Mouse (Mus musculus) G1E (cell line): ENCODE results near the gene Glce. TPM values are rescaled to one million over a fixed set of nuclear protein-coding genes. Genes with fewer than 3 reads are reported as not detected.

Source experiments
- ATAC-seq: 2 replicates; pipeline ENCODE4 v1.8.0; 2016; ENCODE audit warnings: mild to moderate bottlenecking; ENCODE audit not compliant: insufficient number of reproducible peaks, poor library complexity, low FRiP score, severe bottlenecking; ENCODE audit errors: extremely low read depth
- DNase-seq: peaks from one replicate; pipeline ENCODE4 v3.0.0; 2012; ENCODE audit warnings: low spot score
- H3K27me3 ChIP-seq: 2 replicates; pipeline ENCODE4 v1.6.1; 2012; ENCODE audit warnings: mild to moderate bottlenecking, low read length, inconsistent platforms; ENCODE audit not compliant: insufficient read depth
- H3K36me3 ChIP-seq: replicated peaks from 2 replicates; pipeline ENCODE3; 2012; ENCODE audit warnings: mild to moderate bottlenecking, inconsistent platforms
- H3K4me1 ChIP-seq: 2 replicates; pipeline ENCODE4 v1.6.1; 2012; ENCODE audit warnings: low read depth, low read length, inconsistent platforms, mixed read lengths; ENCODE audit not compliant: insufficient read depth
- H3K4me3 ChIP-seq: 2 replicates; pipeline ENCODE4 v1.5.1; 2012; ENCODE audit warnings: low read depth, mild to moderate bottlenecking, inconsistent platforms, low read length, moderate library complexity, mixed read lengths
- H3K9me3 ChIP-seq: replicated peaks from 2 replicates; pipeline ENCODE4 v1.6.1; 2012; ENCODE audit warnings: inconsistent platforms
- CTCF ChIP-seq: IDR thresholded peaks from 2 replicates; pipeline ENCODE4 v1.5.1; 2012; ENCODE audit warnings: low read depth, low read length, inconsistent platforms, mixed read lengths
- GATA1 ChIP-seq: IDR thresholded peaks from 2 replicates; pipeline ENCODE4 v1.6.1; 2012; ENCODE audit warnings: borderline replicate concordance, low read length, inconsistent platforms, mixed read lengths
- GATA2 ChIP-seq: IDR thresholded peaks from 2 replicates; pipeline ENCODE4 v1.6.1; 2012; ENCODE audit warnings: low read depth, low read length, inconsistent platforms, borderline replicate concordance
- POLR2AphosphoS5 ChIP-seq: IDR thresholded peaks from 2 replicates; pipeline ENCODE4 v1.6.1; 2012; ENCODE audit warnings: low read depth, low read length, inconsistent platforms; ENCODE audit not compliant: insufficient replicate concordance
- TAL1 ChIP-seq: conservative IDR thresholded peaks from 2 replicates; pipeline ENCODE4 v1.6.1; 2012; ENCODE audit warnings: low read depth, low read length, inconsistent platforms, mixed read lengths
- polyA plus RNA-seq: library from polyadenylated mRNA; stranded (reverse); fragments of >175 nt; gene quantifications from 2 replicates; pipeline ENCODE4 v1.2.3, GENCODE M21; 2012
- total RNA-seq, 2 experiments: library from RNA; stranded (forward) in 1 of 2; stranded (reverse) in 1 of 2; fragments of 200-1000 nt in 1 of 2; fragments of >200 nt in 1 of 2; fragmentation: Nextera tagmentation in 1 of 2; gene quantifications; 2 replicates each; pipeline ENCODE4 v1.2.3; 2014 to 2017

Glce gene
- total and polyA plus RNA-seq, 3 experiments: 2.9 to 20.5 (median 18.5) TPM

DNA sequence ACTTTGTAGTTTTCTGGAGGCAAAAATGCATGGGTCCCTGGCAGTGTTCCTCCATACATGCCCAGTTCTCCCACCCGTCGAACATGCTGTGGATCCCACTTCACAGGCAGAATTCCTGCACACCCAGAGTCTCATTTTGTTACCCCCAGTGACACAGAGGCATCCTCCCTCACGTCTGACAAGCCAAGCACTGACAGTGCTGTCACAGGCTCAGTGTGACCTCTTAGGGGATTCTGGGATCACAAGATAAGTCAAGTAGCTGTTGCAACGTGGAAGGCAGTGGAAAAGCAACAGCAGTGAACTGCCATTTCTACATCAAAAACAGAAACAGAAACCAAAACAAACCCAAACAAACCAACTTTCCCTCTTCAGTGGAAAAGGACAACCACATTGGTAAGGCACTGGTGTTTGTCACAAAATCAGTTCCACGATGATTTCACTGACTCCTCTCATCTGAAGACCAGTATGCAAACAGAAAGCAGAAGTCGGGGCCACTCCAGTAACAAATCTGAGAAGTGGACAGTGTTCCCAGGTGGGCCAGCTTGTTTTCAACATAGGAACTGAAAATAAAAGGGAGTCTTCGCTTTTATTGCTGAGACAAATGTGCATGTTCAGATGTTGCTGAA, 64.5 kb downstream of the Glce start:
- Histone ChIP-seq H3K4me3 (no peak overlapping the region), H3K36me3 (peaks cover 29% of the 10 kb centered on the region)
- ATAC-seq: no peak

DNA sequence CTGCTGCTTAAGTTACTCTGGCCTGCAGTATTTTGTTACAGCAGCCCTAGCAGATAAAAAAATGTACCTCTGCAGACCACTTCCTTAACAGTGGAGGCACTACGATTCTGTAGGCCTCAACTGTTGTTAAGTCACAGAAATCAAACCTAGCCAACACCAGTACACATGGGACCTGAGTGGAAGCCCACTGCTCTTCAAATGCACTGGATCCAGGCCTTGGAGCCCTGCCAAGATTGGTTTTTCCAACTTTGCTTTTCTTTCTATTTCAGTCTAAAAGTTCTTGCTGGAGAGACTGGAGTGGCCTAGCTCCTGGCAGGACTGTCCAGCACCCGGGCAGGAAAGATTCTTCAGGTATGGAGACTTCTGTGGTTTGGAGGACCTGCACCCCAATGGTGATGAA, 66.2 kb downstream of the Glce start:
- Histone ChIP-seq H3K27me3 (no peaks in the 10 kb centered on the region), H3K4me3 (no peak overlapping the region), H3K4me1 (no peaks in the 10 kb centered on the region), H3K36me3 (peaks cover 29% of the 10 kb centered on the region), H3K9me3 (no peaks in the 10 kb centered on the region)
- TF ChIP-seq GATA1: no peak
- no peak for TF ChIP-seq CTCF
- no peak for TF ChIP-seq POLR2AphosphoS5
- no peak for TF ChIP-seq GATA2
- TF ChIP-seq TAL1: no peak
- ATAC-seq (no peak), DNase-seq (no peak)

More for the DNA sequence above, 64.5 kb downstream of the Glce start:
- no peaks in the 10 kb centered on the region for H3K27me3 ChIP-seq
- H3K9me3 ChIP-seq: no peaks in the 10 kb centered on the region
- no peak for DNase-seq
- TF ChIP-seq GATA2 (no peak), CTCF (no peak), GATA1 (no peak)
- no peaks in the 10 kb centered on the region for H3K4me1 ChIP-seq

DNA sequence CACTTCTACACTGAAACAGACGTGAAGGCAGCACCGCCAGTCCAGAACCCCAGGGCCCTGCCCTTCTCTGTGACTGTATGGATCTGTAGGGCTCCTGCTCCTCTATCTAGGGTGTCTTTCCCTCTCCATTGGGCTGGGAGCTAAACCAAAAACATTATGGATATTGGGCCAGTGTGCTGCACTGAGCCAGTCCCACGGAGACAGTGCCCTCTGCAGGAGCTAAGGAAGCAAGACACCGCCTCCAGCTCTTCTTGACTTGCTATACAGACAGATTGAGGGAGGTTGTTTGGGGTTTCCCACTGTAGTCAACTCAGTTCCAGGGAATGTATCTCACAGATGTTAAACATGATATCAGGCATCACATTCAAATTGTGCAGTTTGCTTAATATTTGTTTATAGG, 71.7 kb downstream of the Glce start:
- no peak for ATAC-seq
- TF ChIP-seq POLR2AphosphoS5 (no peak), TAL1 (no peak), GATA1 (no peak)
- Histone ChIP-seq H3K36me3 (no peaks in the 10 kb centered on the region), H3K9me3 (no peaks in the 10 kb centered on the region), H3K4me3 (no peak overlapping the region), H3K4me1 (no peaks in the 10 kb centered on the region), H3K27me3 (peaks cover 25% of the 10 kb centered on the region)
- no peak for DNase-seq

DNA sequence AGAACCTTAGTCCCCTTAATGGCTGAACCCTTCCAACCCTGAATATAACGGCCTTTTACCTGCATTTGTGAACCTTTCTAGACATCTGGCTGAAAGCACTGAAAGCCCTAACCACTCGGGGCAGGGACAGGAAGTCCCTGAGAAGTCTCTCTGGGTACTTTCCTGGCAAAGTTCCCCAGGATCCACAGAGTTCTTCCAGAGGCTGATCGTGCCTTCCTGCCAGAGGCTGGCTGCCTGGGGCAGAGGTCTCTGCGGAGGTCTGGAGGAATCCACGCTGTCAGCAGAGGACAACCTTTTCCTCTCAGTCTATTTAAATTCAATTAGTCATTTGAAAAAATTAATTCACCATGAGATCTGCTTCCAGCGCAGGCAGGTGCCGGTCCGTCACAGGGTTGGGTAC, 73.3 kb downstream of the Glce start:
- DNase-seq (no peak), ATAC-seq (no peak)
- H3K4me3 ChIP-seq: no peak overlapping the region
- H3K27me3 ChIP-seq: peaks cover 28% of the 10 kb centered on the region
- H3K9me3 ChIP-seq: no peaks in the 10 kb centered on the region
- no peaks in the 10 kb centered on the region for H3K36me3 ChIP-seq
- no peaks in the 10 kb centered on the region for H3K4me1 ChIP-seq
- no peak for TF ChIP-seq TAL1
- TF ChIP-seq CTCF: no peak
- TF ChIP-seq GATA2: no peak
- no peak for TF ChIP-seq GATA1
- no peak for TF ChIP-seq POLR2AphosphoS5

DNA sequence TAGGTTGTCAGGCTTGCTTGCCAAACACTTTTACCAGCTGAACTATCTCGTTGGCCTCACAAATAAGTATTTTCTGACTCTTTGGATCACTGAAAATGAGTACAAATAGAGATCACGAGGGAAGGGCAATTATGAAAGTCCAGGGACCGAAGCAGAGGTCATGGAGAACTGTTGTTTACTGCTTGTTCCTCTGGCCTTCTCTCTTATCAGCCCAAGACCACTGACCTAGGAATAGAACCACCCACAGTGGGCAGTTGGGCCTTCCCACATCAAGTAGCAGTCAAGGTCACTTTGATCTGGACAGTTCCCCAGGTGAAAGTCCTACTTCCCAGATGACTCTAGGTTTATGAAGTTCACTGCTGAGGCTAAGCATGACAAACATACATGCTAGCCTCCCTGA, 80.3 kb downstream of the Glce start:
- no peaks in the 10 kb centered on the region for H3K36me3 ChIP-seq
- H3K9me3 ChIP-seq: no peaks in the 10 kb centered on the region
- TF ChIP-seq CTCF (no peak), GATA2 (no peak)
- DNase-seq: no peak
- peaks cover 34% of the 10 kb centered on the region for H3K27me3 ChIP-seq
- H3K4me1 ChIP-seq: peaks cover 6% of the 10 kb centered on the region; the same call in 1 of the 2 replicates
- no peak overlapping the region for H3K4me3 ChIP-seq
- ATAC-seq: no peak

DNA sequence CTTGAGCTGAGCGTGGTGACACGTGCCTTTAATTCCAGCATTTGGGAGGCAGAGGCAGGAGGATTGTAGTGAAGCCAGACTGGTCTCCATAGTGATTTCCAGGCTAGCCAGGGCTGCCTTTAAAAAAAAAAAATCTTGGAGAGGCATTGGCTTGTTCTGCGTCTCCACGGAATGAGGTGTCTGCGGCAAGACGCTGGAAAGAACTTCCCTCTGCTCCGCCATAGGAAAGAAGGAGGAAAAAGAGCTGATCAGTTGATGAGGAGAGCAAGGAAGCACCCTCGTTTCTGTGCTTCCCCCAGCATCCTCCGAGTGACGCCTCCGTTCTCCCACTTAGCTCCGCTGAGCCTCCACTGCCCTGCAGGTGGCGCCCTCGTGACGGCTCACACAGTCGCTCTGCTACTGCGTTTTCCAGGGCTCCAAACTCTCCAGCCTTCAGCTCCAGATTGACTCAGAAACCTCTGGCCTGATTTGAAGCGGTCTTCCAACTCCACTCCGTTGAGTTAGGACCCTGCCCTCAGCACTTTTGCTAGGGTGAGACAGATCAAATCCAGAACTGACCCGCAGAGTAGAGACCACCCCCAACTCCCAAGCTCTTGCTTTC, 82.3 kb downstream of the Glce start:
- DNase-seq: peak; percentile 74
- TF ChIP-seq POLR2AphosphoS5 (no peak), GATA1 (no peak), CTCF (peak; percentile 82), TAL1 (no peak), GATA2 (no peak)
- peaks cover 6% of the 10 kb centered on the region; the same call in 1 of the 2 replicates for H3K4me1 ChIP-seq
- no peaks in the 10 kb centered on the region for H3K9me3 ChIP-seq
- no peaks in the 10 kb centered on the region for H3K36me3 ChIP-seq
- no peak overlapping the region for H3K4me3 ChIP-seq
- ATAC-seq: no peak
- peaks cover 32% of the 10 kb centered on the region for H3K27me3 ChIP-seq

DNA sequence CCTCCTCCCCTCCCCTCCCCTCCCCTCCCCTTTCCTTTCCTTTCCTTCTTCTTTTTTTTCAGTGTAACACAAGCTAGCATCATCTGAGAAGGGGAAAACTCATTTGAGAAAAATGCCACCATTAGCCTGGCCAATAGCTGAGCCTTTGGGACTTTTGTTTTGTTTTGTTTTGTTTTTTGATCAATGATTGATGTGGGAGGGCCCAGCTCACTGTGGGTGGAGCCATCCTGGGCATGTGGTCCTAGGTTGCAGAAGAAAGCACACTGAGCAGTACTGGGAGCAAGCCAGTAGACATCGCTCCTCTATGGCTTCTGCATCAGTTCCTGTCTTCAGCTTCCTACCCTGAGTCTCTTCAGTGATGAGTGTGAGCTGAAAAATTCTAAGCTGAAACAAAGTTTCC, 86.6 kb downstream of the Glce start:
- Histone ChIP-seq H3K9me3 (no peaks in the 10 kb centered on the region), H3K4me1 (peaks cover 6% of the 10 kb centered on the region; the same call in 1 of the 2 replicates), H3K27me3 (peaks cover 18% of the 10 kb centered on the region), H3K36me3 (no peaks in the 10 kb centered on the region), H3K4me3 (no peak overlapping the region)
- no peak for ATAC-seq
- TF ChIP-seq CTCF (no peak), POLR2AphosphoS5 (no peak), GATA1 (no peak), GATA2 (no peak), TAL1 (no peak)
- DNase-seq: no peak
